Mouse (Mus musculus): ENCODE data around the gene Bex6. TPM values are rescaled to one million over a fixed set of nuclear protein-coding genes. Genes with fewer than 3 reads are reported as not detected.
"Not testable (repeated sequence)": the region's sequence is repeated elsewhere in the genome, so short reads cannot be mapped to it uniquely, and the experiment has no call there.

Gene Bex6
- polyA plus RNA-seq, 1 experiment from 2014 or later = not detected

DNA sequence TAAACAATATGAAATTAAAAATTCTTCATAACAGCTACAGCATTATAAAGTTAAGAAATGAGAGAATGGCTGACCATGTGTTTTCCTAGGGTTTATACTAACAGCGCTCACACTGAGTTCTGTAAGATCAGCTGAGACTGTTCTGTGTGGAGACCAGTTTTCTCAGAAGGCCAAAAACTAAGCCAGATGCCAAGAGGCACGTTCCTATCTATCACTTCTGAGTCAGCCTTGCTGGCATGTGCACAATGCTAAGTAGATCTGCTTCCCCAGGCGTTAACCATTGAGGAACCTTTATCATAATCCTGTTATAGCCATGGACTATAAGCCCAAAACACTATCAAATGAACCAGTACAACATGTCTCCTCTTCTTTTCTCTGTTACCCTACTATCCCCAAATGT, 52.4 kb downstream of the Bex6 start:
- H3K27me3 ChIP-seq; H3K4me3 ChIP-seq; H3K4me2 ChIP-seq (replicated peaks); ATAC-seq (ENCODE audit: low FRiP score, low read depth); H3K9me3 ChIP-seq; H3K27ac ChIP-seq (replicated peaks); H3K9ac ChIP-seq (replicated peaks); H3K4me1 ChIP-seq: not testable (repeated sequence)
- H3K36me3 ChIP-seq = peaks cover 23% of the 10 kb centered on the region
- WGBS = 93% methylated on average over 3 of the region's 3 CpGs

Other genes starting within 250 kb of the Bex6 start
- 1.4 and 2.5 TPM in 2 replicates for gene Pigz, start 246.0 kb upstream of the Bex6 start, polyA plus RNA-seq (2016; fragmentation: Nextera tagmentation; extraction: Ambion mirVana)
- 81.7 and 83.7 TPM in 2 replicates for gene 0610012G03Rik, start 231.3 kb upstream of the Bex6 start, polyA plus RNA-seq (2016; fragmentation: Nextera tagmentation; extraction: Ambion mirVana)
- gene Ncbp2, start 231.3 kb upstream of the Bex6 start, polyA plus RNA-seq (2016; fragmentation: Nextera tagmentation; extraction: Ambion mirVana) = 131 and 135 TPM in 2 replicates
- gene Senp5, start 176.5 kb upstream of the Bex6 start, polyA plus RNA-seq (2016; fragmentation: Nextera tagmentation; extraction: Ambion mirVana) = 25.7 and 26.0 TPM in 2 replicates
- 52.2 and 56.2 TPM in 2 replicates for gene Pak2, start 100.5 kb upstream of the Bex6 start, polyA plus RNA-seq (2016; fragmentation: Nextera tagmentation; extraction: Ambion mirVana)
- 133 and 137 TPM in 2 replicates for gene Pigx, start 80.1 kb upstream of the Bex6 start, polyA plus RNA-seq (2016; fragmentation: Nextera tagmentation; extraction: Ambion mirVana)
- gene Cep19, start 80.0 kb upstream of the Bex6 start, polyA plus RNA-seq (2016; fragmentation: Nextera tagmentation; extraction: Ambion mirVana) = 42.0 and 42.9 TPM in 2 replicates
- gene Nrros, start 14.2 kb upstream of the Bex6 start, polyA plus RNA-seq (2016; fragmentation: Nextera tagmentation; extraction: Ambion mirVana) = 6.9 and 9.9 TPM in 2 replicates
- gene Fbxo45, start 67.3 kb downstream of the Bex6 start, polyA plus RNA-seq (2016; fragmentation: Nextera tagmentation; extraction: Ambion mirVana) = 21.5 and 26.8 TPM in 2 replicates
- 14.4 and 16.8 TPM in 2 replicates for gene Wdr53, start 67.4 kb downstream of the Bex6 start, polyA plus RNA-seq (2016; fragmentation: Nextera tagmentation; extraction: Ambion mirVana)
- gene Smco1, start 91.6 kb downstream of the Bex6 start, polyA plus RNA-seq (2016; fragmentation: Nextera tagmentation; extraction: Ambion mirVana) = not detected in 2 replicates
- 37.4 and 41.0 TPM in 2 replicates for gene Rnf168, start 97.6 kb downstream of the Bex6 start, polyA plus RNA-seq (2016; fragmentation: Nextera tagmentation; extraction: Ambion mirVana)
- 29.1 and 35.8 TPM in 2 replicates for gene Ubxn7, start 152.4 kb downstream of the Bex6 start, polyA plus RNA-seq (2016; fragmentation: Nextera tagmentation; extraction: Ambion mirVana)
- gene Tm4sf19, start 220.7 kb downstream of the Bex6 start, polyA plus RNA-seq (2016; fragmentation: Nextera tagmentation; extraction: Ambion mirVana) = not detected in 2 replicates
- 26.2 and 28.4 TPM in 2 replicates for gene Tctex1d2, start 239.9 kb downstream of the Bex6 start, polyA plus RNA-seq (2016; fragmentation: Nextera tagmentation; extraction: Ambion mirVana)

Measured in midbrain, embryonic 12.5 days (tissue).